19 mouse cellular contexts compared by ENCODE assay signal in the genomic region with DNA sequence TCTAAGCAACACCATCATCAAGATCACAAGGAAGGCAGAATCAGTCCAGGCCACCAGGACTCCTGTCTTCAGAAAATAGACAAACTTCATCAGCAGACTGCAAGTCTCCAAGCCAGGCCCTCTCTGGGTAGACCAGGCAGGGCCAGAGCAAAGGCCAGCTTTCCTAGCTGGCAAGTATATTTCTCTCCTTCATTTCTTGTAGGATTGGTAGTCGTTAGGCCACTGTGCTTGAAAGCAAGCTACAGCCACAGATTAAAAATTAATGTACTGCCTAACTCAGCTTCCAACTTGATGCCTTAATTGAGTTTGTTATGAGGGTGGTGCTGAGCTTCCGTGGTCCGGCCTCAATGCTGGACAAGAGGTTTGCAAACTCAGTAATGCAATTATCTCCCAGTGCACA.
DNase-seq lines count a peak whose midpoint lies in the region; ATAC-seq lines count a peak whose summit lies in the region.
"Had no signal": no experiment of that assay in that cellular context is flagged by ENCODE, and none has a peak within 500 bp of the region (broad histone marks: within the 10 kb centered on the region; RNA-seq: fewer than 3 reads in every experiment).

No protein-coding gene starts in this region.

- H3K9me3 ChIP-seq in hindbrain, embryonic 13.5 days: no peaks in the 10 kb centered on the region
- no peaks in the 10 kb centered on the region for H3K9me3 ChIP-seq in hindbrain, embryonic 11.5 days (ENCODE audit: control insufficient read depth, low read length)
- H3K9me3 ChIP-seq in kidney, embryonic 14.5 days (ENCODE audit: control insufficient read depth, low read length): no peaks in the 10 kb centered on the region
- H3K9me3 ChIP-seq in midbrain, embryonic 13.5 days: no peaks in the 10 kb centered on the region
- H3K9me3 ChIP-seq in midbrain, embryonic 10.5 days (replicated peaks): no peaks in the 10 kb centered on the region
- no peaks in the 10 kb centered on the region for H3K9me3 ChIP-seq in midbrain, embryonic 16.5 days (replicated peaks; ENCODE audit: control insufficient read depth, low read length, poor library complexity, severe bottlenecking)
- H3K9me3 ChIP-seq: embryonic facial prominence, embryonic 12.5 days; forebrain, embryonic 15.5 days; heart, embryonic 10.5 days had no signal

- H3K27ac ChIP-seq in hindbrain, embryonic 13.5 days: 0 out of 2 replicates have a peak overlapping the region, but pooled peaks have one; percentile 24
- H3K27ac ChIP-seq in hindbrain, embryonic 11.5 days (ENCODE audit: low read depth, low read length): no peak overlapping the region
- H3K27ac ChIP-seq in kidney, embryonic 14.5 days (ENCODE audit: low read depth, low read length): no peak overlapping the region
- no peak overlapping the region for H3K27ac ChIP-seq in midbrain, embryonic 13.5 days
- no peak overlapping the region for H3K27ac ChIP-seq in midbrain, embryonic 10.5 days (replicated peaks)
- peak overlapping the region; percentile 6; the same call in 1 of the 2 replicates for H3K27ac ChIP-seq in midbrain, embryonic 16.5 days (ENCODE audit: low read length)
- H3K27ac ChIP-seq: embryonic facial prominence, embryonic 12.5 days; forebrain, embryonic 15.5 days; heart, embryonic 10.5 days had no signal

- DNase-seq in hindbrain, embryonic 11.5 days (ENCODE audit: low spot score): no peak
- DNase-seq in kidney, adult 8-10 months: peak; percentile 34 to 65
- no peak for DNase-seq in midbrain, embryonic 10.5 days (ENCODE audit: low spot score)
- DNase-seq: adrenal gland, postnatal 10 days; B cell, adult 2 months; cerebellum, adult 11 months; cerebellum, adult 8-10 months; cerebellum, postnatal 25 days; heart, adult 18-20 months; heart, postnatal 10 days had no signal

- no peaks in the 10 kb centered on the region for H3K36me3 ChIP-seq in hindbrain, embryonic 13.5 days
- no peaks in the 10 kb centered on the region for H3K36me3 ChIP-seq in hindbrain, embryonic 11.5 days (ENCODE audit: control insufficient read depth, insufficient read depth, low read length)
- no peaks in the 10 kb centered on the region for H3K36me3 ChIP-seq in kidney, embryonic 14.5 days (ENCODE audit: control insufficient read depth, insufficient read depth, low read length)
- no peaks in the 10 kb centered on the region for H3K36me3 ChIP-seq in midbrain, embryonic 13.5 days
- no peaks in the 10 kb centered on the region for H3K36me3 ChIP-seq in midbrain, embryonic 10.5 days
- no peaks in the 10 kb centered on the region for H3K36me3 ChIP-seq in midbrain, embryonic 16.5 days (ENCODE audit: control insufficient read depth, insufficient read depth, low read length)
- H3K36me3 ChIP-seq: embryonic facial prominence, embryonic 12.5 days; forebrain, embryonic 15.5 days; G1E; heart, embryonic 10.5 days had no signal

- H3K4me1 ChIP-seq in hindbrain, embryonic 13.5 days (replicated peaks): peaks cover 26% of the 10 kb centered on the region
- H3K4me1 ChIP-seq in hindbrain, embryonic 11.5 days (replicated peaks; ENCODE audit: control insufficient read depth, insufficient read depth, low read length): no peaks in the 10 kb centered on the region
- no peaks in the 10 kb centered on the region for H3K4me1 ChIP-seq in kidney, embryonic 14.5 days (ENCODE audit: control insufficient read depth, insufficient read depth, low read length)
- peaks cover 26% of the 10 kb centered on the region for H3K4me1 ChIP-seq in midbrain, embryonic 13.5 days (replicated peaks)
- no peaks in the 10 kb centered on the region for H3K4me1 ChIP-seq in midbrain, embryonic 10.5 days
- peaks cover 13% of the 10 kb centered on the region for H3K4me1 ChIP-seq in midbrain, embryonic 16.5 days (ENCODE audit: control insufficient read depth, insufficient read depth, low read length)
- H3K4me1 ChIP-seq: embryonic facial prominence, embryonic 12.5 days; forebrain, embryonic 15.5 days; heart, embryonic 10.5 days had no signal

- no peak overlapping the region for H3K4me3 ChIP-seq in hindbrain, embryonic 13.5 days
- no peak overlapping the region for H3K4me3 ChIP-seq in hindbrain, embryonic 11.5 days (ENCODE audit: low read depth, low read length)
- H3K4me3 ChIP-seq in kidney, embryonic 14.5 days (ENCODE audit: low read length): no peak overlapping the region
- no peak overlapping the region for H3K4me3 ChIP-seq in midbrain, embryonic 13.5 days (replicated peaks)
- no peak overlapping the region for H3K4me3 ChIP-seq in midbrain, embryonic 10.5 days
- H3K4me3 ChIP-seq in midbrain, embryonic 16.5 days (ENCODE audit: low read depth, low read length): no peak overlapping the region
- H3K4me3 ChIP-seq: embryonic facial prominence, embryonic 12.5 days; forebrain, embryonic 15.5 days; heart, embryonic 10.5 days had no signal

- H3K27me3 ChIP-seq in hindbrain, embryonic 13.5 days: 0 out of 2 replicates have a peak, but pooled peaks cover 3% of the 10 kb centered on the region
- H3K27me3 ChIP-seq in hindbrain, embryonic 11.5 days (ENCODE audit: control insufficient read depth, insufficient read depth, low read length): no peaks in the 10 kb centered on the region
- H3K27me3 ChIP-seq in kidney, embryonic 14.5 days (ENCODE audit: control insufficient read depth, insufficient read depth, low read length): no peaks in the 10 kb centered on the region
- no peaks in the 10 kb centered on the region for H3K27me3 ChIP-seq in midbrain, embryonic 13.5 days
- no peaks in the 10 kb centered on the region for H3K27me3 ChIP-seq in midbrain, embryonic 10.5 days (ENCODE audit: low read depth, poor library complexity, severe bottlenecking)
- H3K27me3 ChIP-seq in midbrain, embryonic 16.5 days (ENCODE audit: control insufficient read depth, insufficient read depth, low read depth, low read length): no peaks in the 10 kb centered on the region
- H3K27me3 ChIP-seq: embryonic facial prominence, embryonic 12.5 days; forebrain, embryonic 15.5 days had no signal

- no peak for ATAC-seq in hindbrain, embryonic 13.5 days (ENCODE audit: low FRiP score)
- ATAC-seq in hindbrain, embryonic 11.5 days (ENCODE audit: low FRiP score): no peak
- no peak for ATAC-seq in kidney, embryonic 14.5 days (ENCODE audit: low FRiP score, low TSS enrichment)
- 0 out of 2 replicates have a peak, but pooled peaks have one; percentile 38 for ATAC-seq in midbrain, embryonic 13.5 days
- ATAC-seq in midbrain, embryonic 16.5 days: no peak
- ATAC-seq: CD4-positive, CD25-positive, alpha-beta regulatory T cell, adult 4 months; forebrain, embryonic 15.5 days had no signal

- H3K9ac ChIP-seq in hindbrain, embryonic 13.5 days: no peak overlapping the region
- no peak overlapping the region for H3K9ac ChIP-seq in hindbrain, embryonic 11.5 days (ENCODE audit: low read depth, low read length)
- H3K9ac ChIP-seq in kidney, embryonic 14.5 days (ENCODE audit: low read depth, low read length): no peak overlapping the region
- H3K9ac ChIP-seq in midbrain, embryonic 13.5 days (replicated peaks): no peak overlapping the region
- no peak overlapping the region for H3K9ac ChIP-seq in midbrain, embryonic 16.5 days (ENCODE audit: low read depth, low read length)
- H3K9ac ChIP-seq: embryonic facial prominence, embryonic 12.5 days; forebrain, embryonic 15.5 days had no signal

- no peak overlapping the region for H3K4me2 ChIP-seq in hindbrain, embryonic 13.5 days
- no peak overlapping the region for H3K4me2 ChIP-seq in hindbrain, embryonic 11.5 days (replicated peaks; ENCODE audit: low read depth, low read length)
- H3K4me2 ChIP-seq in kidney, embryonic 14.5 days (replicated peaks; ENCODE audit: low read depth, low read length): no peak overlapping the region
- H3K4me2 ChIP-seq in midbrain, embryonic 13.5 days (replicated peaks): no peak overlapping the region
- H3K4me2 ChIP-seq in midbrain, embryonic 16.5 days (ENCODE audit: low read length): no peak overlapping the region
- H3K4me2 ChIP-seq: embryonic facial prominence, embryonic 12.5 days; forebrain, embryonic 15.5 days had no signal

- WGBS in hindbrain, embryonic 13.5 days: 64% methylated on average over 3 of the region's 3 CpGs
- 79% methylated on average over 3 of the region's 3 CpGs for WGBS in hindbrain, embryonic 11.5 days
- WGBS in kidney, embryonic 14.5 days: 76% methylated on average over 3 of the region's 3 CpGs
- 49% methylated on average over 3 of the region's 3 CpGs for WGBS in midbrain, embryonic 13.5 days
- WGBS in midbrain, embryonic 10.5 days: 84% methylated on average over 3 of the region's 3 CpGs
- WGBS in midbrain, embryonic 16.5 days: 38% methylated on average over 3 of the region's 3 CpGs

Comparison
In these comparisons a context has a peak if more than half of its experiments do, and no peak if none do; other contexts are left out.
1. H3K27ac ChIP-seq: peak in hindbrain, embryonic 13.5 days (single experiment) and midbrain, embryonic 16.5 days (single experiment); none in hindbrain, embryonic 11.5 days (single experiment), kidney, embryonic 14.5 days (single experiment), midbrain, embryonic 13.5 days (single experiment) and midbrain, embryonic 10.5 days (single experiment).
2. DNase-seq: peak in kidney, adult 8-10 months (2 of 2); none in hindbrain, embryonic 11.5 days (single experiment) and midbrain, embryonic 10.5 days (single experiment).